Mouse (Mus musculus) 3T3-L1 (cell line): ENCODE data around the gene Dstyk.

Experiments
- DNase-seq: peaks from one replicate; pipeline ENCODE4 v3.0.0-alpha.2; 2015; ENCODE audit warnings: low read depth, low spot score

Dstyk gene

GRCm38 (mm10) chr1:132512106-132512505, 94.8 kb downstream of the Dstyk start:
- DNase-seq, result no peak

GRCm38 (mm10) chr1:132515339-132515738, 98.0 kb downstream of the Dstyk start:
- DNase-seq, result no peak
